Mouse (Mus musculus) embryonic facial prominence, embryonic 11.5 days (tissue): ENCODE data around the gene Fam170b. TPM values are rescaled to one million over a fixed set of nuclear protein-coding genes. Genes with fewer than 3 reads are reported as not detected.

ENCODE experiments used
- ATAC-seq: fragments of 200-750 bp; cut with Nextera tagmentation; replicated peaks from 2 replicates; pipeline ENCODE4 v1.8.0; 2017; ENCODE audit warnings: low read depth; ENCODE audit not compliant: insufficient number of reproducible peaks, low FRiP score, low TSS enrichment
- DNase-seq: peaks from one replicate; pipeline ENCODE4 v3.0.0-alpha.2; 2015; ENCODE audit warnings: low spot score
- H3K27ac ChIP-seq: fragments of 300-500 bp; sonication (generic); replicated peaks from 2 replicates; pipeline ENCODE4 v1.5.1; 2014; ENCODE audit warnings: mild to moderate bottlenecking, low read depth, low read length, control low read depth
- H3K27me3 ChIP-seq: fragments of 300-500 bp; sonication (generic); 2 replicates; pipeline ENCODE4 v1.6.1; 2014; ENCODE audit warnings: mild to moderate bottlenecking, low read length, moderate library complexity, mixed read lengths; ENCODE audit not compliant: control insufficient read depth, insufficient read depth
- H3K36me3 ChIP-seq: fragments of 300-500 bp; sonication (generic); replicated peaks from 2 replicates; pipeline ENCODE4 v1.6.1; 2014; ENCODE audit warnings: low read depth, mild to moderate bottlenecking, low read length, moderate library complexity, mixed read lengths; ENCODE audit not compliant: control insufficient read depth, insufficient read depth
- H3K4me1 ChIP-seq: fragments of 300-500 bp; sonication (generic); 2 replicates; pipeline ENCODE4 v1.6.1; 2014; ENCODE audit warnings: low read length, mixed read lengths; ENCODE audit not compliant: control insufficient read depth, insufficient read depth
- H3K4me2 ChIP-seq: fragments of 300-500 bp; sonication (generic); 2 replicates; pipeline ENCODE4 v1.6.1; 2014; ENCODE audit warnings: low read depth, mild to moderate bottlenecking, control low read depth, low read length, moderate library complexity
- H3K4me3 ChIP-seq: fragments of 300-500 bp; sonication (generic); 2 replicates; pipeline ENCODE4 v1.5.1; 2014; ENCODE audit warnings: low read depth, low read length, control low read depth
- H3K9ac ChIP-seq: fragments of 300-500 bp; sonication (generic); replicated peaks from 2 replicates; pipeline ENCODE4 v1.6.1; 2014; ENCODE audit warnings: mild to moderate bottlenecking, control low read depth, low read length
- H3K9me3 ChIP-seq: fragments of 300-500 bp; sonication (generic); replicated peaks from 2 replicates; pipeline ENCODE4 v1.6.1; 2016; ENCODE audit warnings: mild to moderate bottlenecking, low read length, inconsistent platforms, mixed read lengths; ENCODE audit not compliant: control insufficient read depth
- WGBS: fragments of 180-500 bp; shearing (Covaris S2); extraction: QIAGEN DNeasy Blood & Tissue Kit; methylation state at CpG from one replicate; pipeline ENCODE4 v1.1.7; 2014; 5-methylcytosine and 5-hydroxymethylcytosine counted together
- polyA plus RNA-seq: library from polyadenylated mRNA; unstranded; fragments of >200 nt; fragmentation: Nextera tagmentation; extraction: Ambion mirVana; gene quantifications from 2 replicates; pipeline ENCODE4 v1.2.1, GENCODE M21; 2014

Gene Fam170b
- polyA plus RNA-seq = not detected in 2 replicates

DNA sequence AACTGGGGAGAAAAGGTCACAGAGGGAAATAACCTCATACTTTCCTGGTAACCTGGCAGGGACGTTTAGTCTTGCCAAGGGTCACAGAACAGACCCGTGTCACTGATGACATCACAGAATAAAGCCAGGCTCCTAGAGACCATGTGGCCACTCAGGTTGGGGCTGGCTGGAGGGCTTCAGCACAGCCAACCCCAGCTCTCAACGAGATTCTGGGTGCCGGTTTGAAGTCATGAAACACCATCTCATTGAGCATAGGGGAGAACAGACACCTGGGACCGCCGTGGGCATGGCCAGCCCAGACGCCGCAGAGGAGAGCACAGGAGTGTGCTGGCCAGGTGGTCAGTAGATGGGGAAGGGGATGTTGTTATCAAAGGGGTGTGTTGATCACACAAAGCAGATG, at the start of gene Fam170b:
Fam170b (plus strand) TSS at position 116 of the 400 bp plus-strand sequence.
- no peak for DNase-seq
- WGBS = 71% methylated on average over 8 of the region's 8 CpGs
- Histone ChIP-seq H3K9me3 (no peaks in the 10 kb centered on the region), H3K9ac (no peak within 1 kb of the TSS), H3K4me1 (no peaks in the 10 kb centered on the region), H3K36me3 (no peaks in the 10 kb centered on the region), H3K27ac (no peak within 1 kb of the TSS), H3K4me2 (no peak within 1 kb of the TSS), H3K4me3 (no peak within 1 kb of the TSS), H3K27me3 (no peaks in the 10 kb centered on the region)
- ATAC-seq = no peak

DNA sequence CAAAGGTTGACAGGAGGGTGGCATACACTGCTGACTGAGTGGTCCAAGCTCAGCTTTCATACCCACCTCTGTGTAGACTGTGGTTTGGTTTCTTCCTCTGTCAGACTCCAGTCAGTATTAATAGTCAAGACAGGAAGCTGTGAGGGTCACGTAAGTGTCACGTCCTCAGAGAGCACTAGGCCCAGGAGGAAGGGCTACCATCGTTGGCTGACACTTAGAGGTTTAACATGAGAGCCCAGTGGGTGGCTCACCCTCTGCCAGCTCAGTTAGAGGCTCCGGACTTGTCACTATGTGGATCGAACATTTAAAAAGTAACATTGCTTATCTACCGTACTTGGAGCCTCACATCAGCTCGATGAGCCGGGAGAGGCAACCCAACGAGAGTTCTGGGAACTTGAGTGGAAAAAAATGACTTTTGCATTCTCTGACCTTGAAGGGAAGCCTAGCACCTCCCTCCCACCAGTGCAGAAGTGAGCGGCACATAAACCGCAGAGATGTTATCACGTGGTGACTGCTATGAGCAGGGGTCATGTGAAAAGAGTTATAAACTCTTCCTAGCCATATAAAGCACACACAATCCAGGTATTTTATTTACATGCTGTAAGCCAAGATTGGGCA, 49.5 kb upstream of the Fam170b start:
- WGBS = 80% methylated on average over 12 of the region's 12 CpGs
- H3K4me1 ChIP-seq = no peaks in the 10 kb centered on the region
- H3K9me3 ChIP-seq = no peaks in the 10 kb centered on the region
- H3K36me3 ChIP-seq = no peaks in the 10 kb centered on the region
- no peak for DNase-seq
- no peak overlapping the region for H3K9ac ChIP-seq
- no peak overlapping the region for H3K27ac ChIP-seq
- H3K4me2 ChIP-seq = no peak overlapping the region
- H3K27me3 ChIP-seq = no peaks in the 10 kb centered on the region
- no peak for ATAC-seq
- no peak overlapping the region for H3K4me3 ChIP-seq

DNA sequence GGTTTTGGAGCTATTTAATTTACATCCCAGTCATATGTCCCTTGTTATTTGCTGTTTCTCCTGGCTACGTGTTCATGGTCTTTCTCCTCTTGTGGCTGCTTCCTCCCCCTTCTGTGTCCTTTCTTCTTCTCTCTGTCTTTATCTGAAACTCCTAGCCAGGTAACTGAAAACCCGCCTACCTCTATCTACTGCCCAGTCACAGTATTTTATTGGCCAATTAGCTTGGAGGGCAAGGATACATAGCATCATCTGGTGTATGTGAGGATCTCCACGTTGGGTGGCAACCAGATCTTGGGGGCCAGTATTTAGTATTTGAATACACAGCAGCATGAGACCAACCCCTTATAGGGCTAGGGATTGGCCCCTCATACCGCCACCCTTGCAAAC, 49.0 kb upstream of the Fam170b start:
- no peaks in the 10 kb centered on the region for H3K9me3 ChIP-seq
- WGBS = 75% methylated on average over 4 of the region's 4 CpGs

GRCm38 (mm10) chr14:32785556-32786130, 48.1 kb upstream of the Fam170b start, which contains the start of gene Tmem273:
Tmem273 (plus strand) TSS chr14:32785963.
- Histone ChIP-seq H3K9ac (no peak within 1 kb of the TSS), H3K4me3 (no peak within 1 kb of the TSS), H3K27me3 (no peaks in the 10 kb centered on the region), H3K4me1 (no peaks in the 10 kb centered on the region), H3K27ac (no peak within 1 kb of the TSS), H3K9me3 (no peaks in the 10 kb centered on the region), H3K36me3 (no peaks in the 10 kb centered on the region), H3K4me2 (no peak within 1 kb of the TSS)
- ATAC-seq = no peak
- DNase-seq = no peak
- WGBS = 62% methylated on average over 3 of the region's 3 CpGs

More for the DNA sequence above, 49.0 kb upstream of the Fam170b start:
- Histone ChIP-seq H3K4me2 (no peak overlapping the region), H3K4me3 (no peak overlapping the region), H3K4me1 (no peaks in the 10 kb centered on the region), H3K36me3 (no peaks in the 10 kb centered on the region), H3K9ac (no peak overlapping the region), H3K27ac (no peak overlapping the region), H3K27me3 (no peaks in the 10 kb centered on the region)
- ATAC-seq (no peak), DNase-seq (no peak)

DNA sequence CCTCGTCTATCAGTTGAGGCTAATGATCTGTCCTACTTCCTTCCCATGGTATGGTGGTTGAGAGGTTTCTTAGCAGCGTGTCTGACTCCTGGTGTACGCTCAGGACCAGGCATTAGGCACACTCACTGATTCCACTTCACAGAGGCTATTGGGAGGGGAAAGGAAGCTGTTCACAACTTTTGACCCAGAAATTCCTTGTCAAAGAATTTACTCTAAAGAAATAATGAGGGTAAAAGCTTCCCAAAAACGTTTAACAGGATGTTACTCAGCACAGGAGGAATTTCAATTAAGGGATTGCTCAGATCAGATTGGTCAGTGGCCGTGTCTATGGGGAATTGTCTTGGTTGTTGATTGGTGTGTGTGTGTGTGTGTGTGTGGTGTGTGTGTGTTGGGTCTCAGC, 46.1 kb upstream of the Fam170b start:
- no peak overlapping the region for H3K4me3 ChIP-seq
- ATAC-seq = no peak

GRCm38 (mm10) chr14:32796375-32796774, 37.4 kb upstream of the Fam170b start:
- no peak overlapping the region for H3K27ac ChIP-seq
- no peaks in the 10 kb centered on the region for H3K9me3 ChIP-seq
- WGBS = 69% methylated on average over 8 of the region's 8 CpGs
- no peak for ATAC-seq
- no peaks in the 10 kb centered on the region for H3K36me3 ChIP-seq
- H3K4me1 ChIP-seq = no peaks in the 10 kb centered on the region
- no peak overlapping the region for H3K4me2 ChIP-seq
- no peaks in the 10 kb centered on the region for H3K27me3 ChIP-seq
- H3K4me3 ChIP-seq = no peak overlapping the region
- no peak for DNase-seq
- no peak overlapping the region for H3K9ac ChIP-seq

More for the DNA sequence above, 46.1 kb upstream of the Fam170b start:
- no peak for DNase-seq
- no peak overlapping the region for H3K9ac ChIP-seq
- no peaks in the 10 kb centered on the region for H3K4me1 ChIP-seq
- H3K27ac ChIP-seq = no peak overlapping the region
- no peaks in the 10 kb centered on the region for H3K36me3 ChIP-seq
- H3K9me3 ChIP-seq = no peaks in the 10 kb centered on the region
- H3K27me3 ChIP-seq = no peaks in the 10 kb centered on the region
- no peak overlapping the region for H3K4me2 ChIP-seq
- 54% methylated on average over 5 of the region's 5 CpGs for WGBS

- no peaks in the 10 kb centered on the region for H3K4me1 ChIP-seq
- 96% methylated on average over 2 of the region's 2 CpGs for WGBS
These were observed 36.0 kb upstream of the Fam170b start for GRCm38 (mm10) chr14:32797803-32798202.

GRCm38 (mm10) chr14:32798355-32798754, 35.4 kb upstream of the Fam170b start:
- Histone ChIP-seq H3K4me3 (no peak overlapping the region), H3K4me1 (no peaks in the 10 kb centered on the region), H3K27me3 (no peaks in the 10 kb centered on the region), H3K27ac (no peak overlapping the region), H3K36me3 (no peaks in the 10 kb centered on the region), H3K4me2 (no peak overlapping the region), H3K9me3 (no peaks in the 10 kb centered on the region), H3K9ac (no peak overlapping the region)
- ATAC-seq (no peak), DNase-seq (no peak)
- WGBS = 87% methylated on average over 4 of the region's 4 CpGs

More at GRCm38 (mm10) chr14:32797803-32798202, 36.0 kb upstream of the Fam170b start:
- DNase-seq = no peak
- Histone ChIP-seq H3K36me3 (no peaks in the 10 kb centered on the region), H3K4me2 (no peak overlapping the region), H3K9me3 (no peaks in the 10 kb centered on the region), H3K4me3 (no peak overlapping the region), H3K27ac (no peak overlapping the region), H3K27me3 (no peaks in the 10 kb centered on the region), H3K9ac (no peak overlapping the region)
- ATAC-seq = no peak
